Mouse (Mus musculus) spleen, adult 2 months (tissue): ENCODE results near the gene Ercc2. TPM values are rescaled to one million over a fixed set of nuclear protein-coding genes. Genes with fewer than 3 reads are reported as not detected.

Source experiments
- DNase-seq, 2 experiments: peaks; one replicate each; pipeline versions ENCODE4 v3.0.0 to v3.0.0-alpha.2; 2012 to 2021; ENCODE audit warnings: low spot score in 2 of 2, low read depth in 1 of 2
- H3K27ac ChIP-seq: fragments of 200-500 bp; 2 replicates; pipeline ENCODE4 v1.5.1; 2012; ENCODE audit warnings: low read length, inconsistent platforms; ENCODE audit not compliant: insufficient read depth
- H3K27me3 ChIP-seq: fragments of 200-500 bp; 2 replicates; pipeline ENCODE4 v1.6.1; 2012; ENCODE audit warnings: mild to moderate bottlenecking, moderate library complexity, low read length, inconsistent platforms; ENCODE audit not compliant: control insufficient read depth, insufficient read depth
- H3K36me3 ChIP-seq: fragments of 200-500 bp; 2 replicates; pipeline ENCODE4 v1.6.1; 2012; ENCODE audit warnings: mild to moderate bottlenecking, low read length, inconsistent platforms; ENCODE audit not compliant: control insufficient read depth, insufficient read depth
- H3K4me1 ChIP-seq: fragments of 200-500 bp; 2 replicates; pipeline ENCODE4 v1.6.1; 2011; ENCODE audit warnings: inconsistent platforms; ENCODE audit not compliant: control insufficient read depth, insufficient read depth, insufficient read length
- H3K4me3 ChIP-seq: fragments of 200-500 bp; 2 replicates; pipeline ENCODE4 v1.5.1; 2011; ENCODE audit warnings: mild to moderate bottlenecking, inconsistent platforms; ENCODE audit not compliant: insufficient read depth, insufficient read length; ENCODE audit errors: extremely low read depth
- CTCF ChIP-seq: fragments of 200-500 bp; IDR thresholded peaks from 2 replicates; pipeline ENCODE4 v1.5.1; 2011; ENCODE audit warnings: mild to moderate bottlenecking, inconsistent platforms; ENCODE audit not compliant: insufficient read depth, insufficient read length, insufficient replicate concordance; ENCODE audit errors: extremely low read depth
- POLR2A ChIP-seq: fragments of 200-500 bp; IDR thresholded peaks from 2 replicates; pipeline ENCODE4 v1.6.1; 2011; ENCODE audit warnings: low read depth, low read length, inconsistent platforms
- WGBS: fragments of 180-500 bp; shearing (Covaris S2); methylation state at CpG from one replicate; pipeline ENCODE4 v1.1.7; 2018; 5-methylcytosine and 5-hydroxymethylcytosine counted together
- polyA plus RNA-seq: library from polyadenylated mRNA; depleted of rRNA; stranded (reverse); fragments of >200 nt; gene quantifications from 2 replicates; pipeline ENCODE4 v1.2.3, GENCODE M21; 2012

The Ercc2 gene
- polyA plus RNA-seq, 1 experiment, result 51.8 TPM

- no peaks in the 10 kb centered on the region for H3K4me1 ChIP-seq
- DNase-seq, result peak in 1 of 2 experiments; percentile 23
- H3K27me3 ChIP-seq, result no peaks in the 10 kb centered on the region
- H3K36me3 ChIP-seq, result peaks cover 11% of the 10 kb centered on the region
- TF ChIP-seq POLR2A (peak; percentile 6; the same call in 1 of the 2 replicates), CTCF (0 out of 2 replicates have a peak, but pooled peaks have one; percentile 2)
- H3K4me3 ChIP-seq, result peak overlapping the region; percentile 92
- WGBS, result 1% methylated on average over 35 of the region's 37 CpGs
- H3K27ac ChIP-seq, result no peak overlapping the region
Observed at GRCm38 (mm10) chr7:19382166-19382541, 344 bp downstream of the Ercc2 start.

GRCm38 (mm10) chr7:19383708-19384107 is 1.9 kb downstream of the Ercc2 start:
- WGBS, result 94% methylated on average over 9 of the region's 9 CpGs
- no peaks in the 10 kb centered on the region for H3K4me1 ChIP-seq
- H3K27ac ChIP-seq, result no peak overlapping the region
- no peak overlapping the region for H3K4me3 ChIP-seq
- TF ChIP-seq POLR2A, result no peak
- no peak for TF ChIP-seq CTCF
- no peak for DNase-seq
- H3K27me3 ChIP-seq, result no peaks in the 10 kb centered on the region
- peaks cover 21% of the 10 kb centered on the region for H3K36me3 ChIP-seq

- TF ChIP-seq CTCF (no peak), POLR2A (no peak)
- no peak for DNase-seq
- WGBS, result 77% methylated on average over 10 of the region's 10 CpGs
- Histone ChIP-seq H3K27ac (no peak overlapping the region), H3K27me3 (no peaks in the 10 kb centered on the region), H3K36me3 (peaks cover 56% of the 10 kb centered on the region), H3K4me1 (no peaks in the 10 kb centered on the region), H3K4me3 (no peak overlapping the region)
Observed at GRCm38 (mm10) chr7:19388699-19389413, 7.0 kb downstream of the Ercc2 start.

DNA sequence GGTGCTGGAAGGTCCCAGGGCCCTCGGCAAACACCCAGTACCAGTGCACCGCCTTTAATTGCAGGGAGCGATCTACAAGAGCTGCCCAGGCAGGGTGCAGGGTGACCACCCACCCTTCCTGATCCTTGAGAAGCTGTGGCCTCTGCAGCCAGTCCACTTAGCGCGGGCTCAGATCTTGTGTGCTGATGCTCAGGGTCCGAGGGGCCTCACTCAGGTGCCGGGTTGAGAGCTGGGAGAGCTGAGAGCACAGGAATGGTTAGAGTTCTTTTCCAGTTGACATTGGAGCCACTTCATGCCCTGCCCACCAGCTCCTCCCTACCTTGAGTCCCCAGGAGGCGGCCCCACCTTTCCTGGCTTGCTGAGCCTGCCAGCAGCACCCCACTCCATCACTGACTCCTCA is 12.7 kb downstream of the Ercc2 start:
- Histone ChIP-seq H3K27me3 (no peaks in the 10 kb centered on the region), H3K36me3 (peaks cover 46% of the 10 kb centered on the region)

GRCm38 (mm10) chr7:19399496-19400280 is 17.9 kb downstream of the Ercc2 start:
- no peak for TF ChIP-seq POLR2A
- no peak for TF ChIP-seq CTCF
- Histone ChIP-seq H3K27me3 (peaks cover 8% of the 10 kb centered on the region), H3K4me1 (peaks cover 13% of the 10 kb centered on the region), H3K27ac (no peak overlapping the region), H3K36me3 (peaks cover 7% of the 10 kb centered on the region), H3K4me3 (peak overlapping the region; percentile 16; the same call in 1 of the 2 replicates)
- 12% methylated on average over 26 of the region's 27 CpGs for WGBS
- DNase-seq, result peak in 1 of 2 experiments; percentile 28

More for the DNA sequence above, 12.7 kb downstream of the Ercc2 start:
- H3K27ac ChIP-seq, result no peak overlapping the region
- TF ChIP-seq POLR2A (no peak), CTCF (no peak)
- no peaks in the 10 kb centered on the region for H3K4me1 ChIP-seq
- H3K4me3 ChIP-seq, result no peak overlapping the region
- DNase-seq, result no peak
- WGBS, result 91% methylated on average over 8 of the region's 8 CpGs

DNA sequence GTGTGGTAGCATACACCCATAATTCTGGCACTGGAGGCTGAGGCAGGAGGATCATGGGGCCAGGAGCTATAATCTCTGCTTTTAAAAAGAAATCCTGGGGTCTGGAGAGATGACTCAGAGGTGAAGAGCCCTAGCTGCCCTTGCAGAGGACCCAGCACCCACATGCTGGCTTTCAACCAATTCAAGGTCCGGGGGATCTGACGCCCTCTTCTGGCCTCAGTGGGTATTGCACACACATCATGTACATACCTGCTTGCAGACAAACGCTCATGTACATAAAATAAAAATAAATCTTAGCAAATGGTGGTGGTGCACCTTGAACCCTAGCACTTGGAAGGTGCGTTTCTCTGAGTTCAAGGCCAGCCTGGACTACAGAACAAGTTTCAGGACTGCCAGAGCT is 19.1 kb downstream of the Ercc2 start:
- Histone ChIP-seq H3K4me3 (no peak overlapping the region), H3K27ac (no peak overlapping the region), H3K27me3 (peaks cover 8% of the 10 kb centered on the region), H3K4me1 (peaks cover 16% of the 10 kb centered on the region), H3K36me3 (no peaks in the 10 kb centered on the region)
- DNase-seq, result no peak
- no peak for TF ChIP-seq POLR2A
- TF ChIP-seq CTCF, result no peak
- 85% methylated on average over 4 of the region's 4 CpGs for WGBS
